32 mouse cellular contexts compared by ENCODE assay signal in genomic region chr3:36834426-36834825, GRCm38 (mm10).
"Had no signal": no experiment of that assay in that cellular context is flagged by ENCODE, and none has a peak within 500 bp of the region (broad histone marks: within the 10 kb centered on the region; RNA-seq: fewer than 3 reads in every experiment).

No protein-coding gene starts in this region.

- H3K9ac ChIP-seq: heart, embryonic 12.5 days; heart, embryonic 13.5 days; heart, embryonic 15.5 days; hindbrain, embryonic 12.5 days; hindbrain, embryonic 13.5 days; hindbrain, embryonic 14.5 days; hindbrain, embryonic 15.5 days; intestine, embryonic 15.5 days; kidney, embryonic 15.5 days had no signal

- H3K27me3 ChIP-seq: heart, embryonic 12.5 days; heart, embryonic 13.5 days; heart, embryonic 15.5 days; hindbrain, embryonic 12.5 days; hindbrain, embryonic 13.5 days; hindbrain, embryonic 15.5 days; intestine, embryonic 15.5 days; kidney, embryonic 15.5 days had no signal

- H3K4me1 ChIP-seq: heart, embryonic 13.5 days; heart, embryonic 15.5 days; intestine, embryonic 15.5 days had no signal

- DNase-seq: heart, postnatal 10 days; heart, postnatal 14 days; heart, postnatal 4 days; kidney, adult 11 months; kidney, adult 18-20 months; kidney, adult 2 months; kidney, adult 8-10 months; kidney, adult 9 months; kidney, postnatal 10 days; kidney, postnatal 14 days; kidney, postnatal 25 days; kidney, postnatal 36 days; kidney, postnatal 4 days; layer of hippocampus, adult 9-11 months; layer of hippocampus, postnatal 36 days had no signal

- H3K4me3 ChIP-seq: heart, embryonic 12.5 days; heart, embryonic 13.5 days; heart, embryonic 15.5 days; hindbrain, embryonic 10.5 days; hindbrain, embryonic 12.5 days; hindbrain, embryonic 13.5 days; hindbrain, embryonic 15.5 days; intestine, embryonic 15.5 days; kidney, embryonic 15.5 days; layer of hippocampus, adult 2 months; left cerebral cortex, adult 2 months had no signal

- H3K9me3 ChIP-seq: heart, embryonic 12.5 days; heart, embryonic 13.5 days; heart, embryonic 15.5 days; hindbrain, embryonic 10.5 days; hindbrain, embryonic 12.5 days; hindbrain, embryonic 13.5 days; hindbrain, embryonic 15.5 days; intestine, embryonic 15.5 days; kidney, embryonic 15.5 days had no signal

- ATAC-seq: hindbrain, embryonic 16.5 days; hindbrain, postnatal 0 days; intestine, embryonic 15.5 days; intestine, embryonic 16.5 days had no signal

- H3K4me2 ChIP-seq: heart, embryonic 11.5 days; heart, embryonic 12.5 days; heart, embryonic 13.5 days; heart, embryonic 15.5 days; hindbrain, embryonic 12.5 days; hindbrain, embryonic 13.5 days; hindbrain, embryonic 14.5 days; hindbrain, embryonic 15.5 days; intestine, embryonic 15.5 days; kidney, embryonic 15.5 days had no signal

- H3K36me3 ChIP-seq: heart, embryonic 12.5 days; heart, embryonic 13.5 days; heart, embryonic 15.5 days; hindbrain, embryonic 10.5 days; hindbrain, embryonic 12.5 days; hindbrain, embryonic 13.5 days; hindbrain, embryonic 15.5 days; intestine, embryonic 15.5 days; kidney, embryonic 15.5 days had no signal

- H3K27ac ChIP-seq: heart, embryonic 13.5 days; heart, embryonic 15.5 days; hindbrain, embryonic 10.5 days; hindbrain, embryonic 12.5 days; hindbrain, embryonic 13.5 days; hindbrain, embryonic 14.5 days; hindbrain, embryonic 15.5 days; hindbrain, postnatal 0 days; intestine, embryonic 15.5 days; kidney, embryonic 15.5 days; kidney, postnatal 0 days; layer of hippocampus, adult 2 months; left cerebral cortex, adult 2 months had no signal
